Mouse (Mus musculus): Measurements from ENCODE around the gene Ndufb4.

Ndufb4 gene

DNA sequence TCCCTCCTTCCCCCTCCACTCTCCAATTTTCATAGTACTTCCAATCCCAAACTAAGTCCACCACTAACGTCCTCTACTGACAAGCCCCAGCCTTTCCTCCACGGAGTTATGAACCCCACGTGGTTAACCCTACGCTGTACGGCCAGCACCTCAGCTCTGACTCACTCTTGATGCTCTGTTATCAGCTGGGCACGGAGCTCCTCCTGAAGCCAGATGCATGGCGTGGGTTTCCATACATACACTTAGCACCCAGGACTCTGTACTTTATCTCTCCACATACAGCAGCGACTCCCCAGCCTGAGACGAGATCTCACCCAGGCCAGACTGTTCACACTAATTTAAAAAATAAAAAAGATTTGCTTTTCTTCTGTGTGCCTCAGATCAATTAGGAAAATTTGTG, 19.7 kb downstream of the Ndufb4 start:
- DNase-seq, result peak; percentile 50

DNA sequence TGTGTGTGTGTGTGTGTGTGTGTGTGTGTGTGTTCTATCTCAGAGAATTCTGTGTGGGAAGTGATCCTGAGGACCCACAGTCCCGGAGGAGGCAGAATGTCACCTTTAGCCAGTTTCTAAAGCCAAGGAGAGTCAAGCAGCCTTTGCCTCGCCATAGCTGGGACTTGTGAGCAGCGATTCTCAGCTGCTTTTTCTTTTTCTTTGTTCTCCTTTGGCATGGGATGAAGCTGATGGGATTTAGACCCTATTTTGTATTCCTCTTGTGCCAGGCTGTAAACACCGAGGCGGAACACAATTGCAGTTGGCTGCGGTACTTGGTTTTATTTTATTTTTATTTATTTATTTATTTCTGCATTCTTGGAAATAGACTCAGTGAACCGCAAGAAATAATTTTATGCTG, 25.2 kb downstream of the Ndufb4 start:
- DNase-seq, result no peak

DNA sequence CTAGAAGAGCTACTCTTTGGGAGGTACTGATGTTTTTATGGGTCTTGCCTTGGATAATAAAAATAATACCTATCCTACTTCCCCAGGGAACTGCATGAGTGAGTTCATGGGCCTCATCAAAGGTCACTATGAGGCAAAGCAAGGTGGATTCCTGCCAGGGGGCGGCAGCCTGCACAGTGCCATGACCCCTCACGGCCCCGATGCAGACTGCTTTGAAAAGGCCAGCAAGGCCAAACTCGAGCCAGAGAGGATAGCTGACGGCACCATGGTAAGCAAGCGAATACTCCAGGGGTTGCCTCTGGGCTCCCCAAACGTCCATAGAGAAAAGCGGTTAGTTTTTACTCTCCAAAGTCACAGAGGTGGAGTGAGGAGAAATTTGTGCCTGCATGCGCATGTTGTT, 25.9 kb downstream of the Ndufb4 start:
- DNase-seq, result no peak

DNA sequence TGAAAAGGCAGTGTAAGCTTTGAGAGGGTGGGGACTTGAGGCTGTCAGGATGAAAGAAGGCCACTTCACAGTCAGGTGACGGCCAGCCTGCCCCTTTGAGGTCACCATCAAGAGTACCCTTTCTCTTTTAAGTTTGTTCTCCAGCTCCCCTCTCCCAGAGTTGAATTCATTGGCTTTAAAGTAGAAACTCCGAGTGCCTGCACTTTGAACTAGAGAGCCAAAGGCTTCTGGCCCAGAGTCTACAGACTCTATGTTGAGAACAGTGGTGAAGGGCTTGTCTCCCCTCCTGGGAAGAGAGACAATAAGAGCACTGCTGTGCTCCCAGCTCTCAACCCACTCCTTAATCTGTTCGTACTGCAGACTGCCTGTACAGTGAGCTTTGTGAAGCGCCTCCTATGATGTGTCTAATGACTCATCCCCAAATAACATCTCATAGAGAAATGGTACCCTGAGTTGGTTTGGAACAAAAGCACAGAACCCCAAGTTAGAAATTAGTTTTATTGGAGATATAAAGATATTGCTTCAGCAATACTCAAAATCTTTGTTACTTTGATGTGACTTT, 27.8 kb downstream of the Ndufb4 start:
- no peak for DNase-seq

DNA sequence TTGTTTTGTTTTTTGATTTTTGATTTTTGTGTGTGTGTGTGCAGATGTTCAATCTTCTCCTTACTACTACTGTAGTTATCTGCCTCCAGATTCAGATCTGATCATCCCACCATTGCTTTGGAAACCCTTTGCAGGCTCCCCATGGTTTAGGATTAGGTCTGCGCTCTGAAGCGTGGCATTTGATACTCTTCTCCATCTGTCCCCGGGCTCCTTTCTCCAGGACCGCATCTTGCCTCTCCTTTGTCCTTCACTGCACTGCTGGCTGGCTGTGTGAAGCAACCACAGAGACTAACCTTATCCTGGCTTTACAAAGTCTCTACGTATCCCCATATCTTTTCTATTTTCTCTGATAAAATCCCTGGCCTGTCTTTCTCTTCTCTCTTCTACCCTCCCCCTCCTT, 31.3 kb downstream of the Ndufb4 start:
- DNase-seq, result no peak

DNA sequence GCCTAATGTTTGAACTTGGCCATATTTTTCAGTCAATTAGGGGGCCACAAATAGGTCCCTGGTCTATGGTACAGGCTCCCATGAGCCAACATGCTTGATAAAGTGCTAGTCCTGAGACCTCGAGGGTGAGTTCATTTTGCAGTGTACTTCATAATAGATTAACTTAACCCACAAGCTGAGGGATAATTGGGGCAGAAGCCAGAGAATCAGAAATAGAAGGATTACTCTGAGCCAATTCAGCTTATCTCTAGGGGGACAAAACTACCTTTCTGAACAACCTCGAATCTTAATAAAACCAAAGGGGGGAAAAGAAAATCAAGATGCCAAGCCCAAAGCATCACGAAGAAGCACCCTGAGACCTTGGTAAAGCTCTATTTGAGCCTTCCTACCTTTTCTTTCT, 31.9 kb downstream of the Ndufb4 start:
- DNase-seq, result no peak

DNA sequence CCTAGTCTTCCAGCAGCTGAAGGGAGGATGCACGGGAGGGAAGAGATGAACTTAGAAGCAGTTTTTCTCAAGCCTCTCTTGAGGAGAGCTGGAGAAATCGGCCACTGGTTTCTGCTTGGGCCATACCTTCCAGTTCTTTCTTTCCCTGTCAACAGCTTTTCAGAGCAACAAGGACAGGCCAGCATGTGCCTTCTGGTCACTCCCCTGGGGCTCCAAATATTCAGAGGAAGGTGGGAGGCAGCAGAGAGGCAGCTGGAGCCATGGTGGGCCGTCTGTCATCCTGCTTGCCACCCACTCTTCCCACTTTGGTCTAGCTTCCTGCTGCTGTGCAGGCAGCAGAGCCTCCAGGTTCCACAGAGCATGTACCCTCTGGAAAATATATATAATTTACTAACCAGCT, 36.6 kb downstream of the Ndufb4 start:
- DNase-seq, result no peak

DNA sequence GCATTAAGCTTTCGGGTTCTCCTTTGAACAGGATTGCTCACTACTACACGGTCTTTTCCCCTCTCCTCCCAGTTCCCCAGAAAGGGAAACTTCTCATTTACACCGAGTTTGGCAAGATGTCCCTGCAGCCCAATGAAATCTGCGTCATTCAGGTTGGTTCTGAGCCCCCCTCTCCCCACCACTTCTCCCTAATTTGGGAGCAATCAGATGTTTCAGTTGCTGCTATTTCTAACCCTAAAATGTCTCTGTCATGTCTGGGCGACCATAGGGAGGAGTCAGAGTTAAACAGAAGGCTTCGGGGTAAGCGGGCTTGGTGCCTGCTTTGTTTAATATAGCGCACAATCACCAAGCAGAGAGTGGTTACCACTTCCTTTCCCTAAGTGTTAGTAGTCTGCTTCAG, 38.1 kb downstream of the Ndufb4 start:
- DNase-seq, result no peak

DNA sequence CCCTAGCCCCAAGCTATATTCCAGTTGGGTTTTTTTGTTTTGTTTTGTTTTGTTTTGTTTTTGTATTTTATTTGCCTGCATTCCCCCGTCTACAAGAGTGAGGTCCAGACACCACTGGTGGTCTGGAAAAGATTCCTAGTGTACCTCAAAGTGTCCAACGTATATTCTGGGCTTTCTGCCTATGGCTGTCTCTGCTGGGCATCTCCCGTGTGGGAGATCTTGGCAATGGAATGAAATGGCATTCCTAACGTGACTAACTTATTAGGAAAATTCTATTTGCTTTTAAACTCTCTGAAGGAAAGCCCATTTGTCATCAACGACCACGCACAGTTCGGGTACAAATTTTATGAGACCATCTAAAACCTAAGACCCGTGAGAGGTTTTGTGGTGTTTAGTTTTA, 38.8 kb downstream of the Ndufb4 start:
- DNase-seq, result no peak

DNA sequence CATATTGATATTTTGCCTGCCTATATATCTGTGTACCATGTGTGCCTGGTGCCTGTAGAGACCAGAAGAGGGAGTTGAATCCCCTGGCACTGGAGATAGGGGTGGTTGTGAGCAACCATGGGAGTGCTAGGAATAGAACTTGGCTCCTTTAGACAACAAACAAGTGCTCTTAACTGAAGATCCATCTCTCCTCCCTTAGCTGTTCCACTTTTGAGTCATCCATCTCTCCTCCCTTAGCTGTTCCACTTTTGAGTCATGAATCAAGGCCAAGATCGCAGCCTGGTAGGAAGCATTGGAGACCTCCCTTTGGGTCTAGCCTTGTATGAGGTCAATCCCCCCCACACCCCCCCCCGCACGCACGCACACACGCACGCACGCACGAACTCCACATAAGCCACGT, 39.7 kb downstream of the Ndufb4 start:
- DNase-seq, result no peak

DNA sequence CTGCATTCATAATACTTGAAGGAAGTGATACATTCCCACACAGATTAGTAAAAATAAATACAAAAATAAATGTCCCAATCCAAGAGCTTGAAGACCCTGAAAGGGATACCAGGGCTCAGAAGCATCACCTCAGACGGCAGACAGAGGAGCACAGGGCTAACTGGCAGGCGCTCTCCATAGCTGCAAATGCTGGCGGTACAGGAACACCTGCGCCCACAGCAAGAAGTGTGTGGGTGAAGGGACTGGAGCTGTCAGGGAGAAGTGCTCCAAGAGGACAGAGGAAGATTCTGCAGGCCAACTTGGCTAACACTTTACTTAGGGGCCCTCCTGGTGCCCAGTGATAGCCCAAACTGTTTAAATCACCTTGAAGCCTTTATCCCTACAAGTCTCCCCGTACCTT, 42.2 kb downstream of the Ndufb4 start:
- DNase-seq, result no peak

DNA sequence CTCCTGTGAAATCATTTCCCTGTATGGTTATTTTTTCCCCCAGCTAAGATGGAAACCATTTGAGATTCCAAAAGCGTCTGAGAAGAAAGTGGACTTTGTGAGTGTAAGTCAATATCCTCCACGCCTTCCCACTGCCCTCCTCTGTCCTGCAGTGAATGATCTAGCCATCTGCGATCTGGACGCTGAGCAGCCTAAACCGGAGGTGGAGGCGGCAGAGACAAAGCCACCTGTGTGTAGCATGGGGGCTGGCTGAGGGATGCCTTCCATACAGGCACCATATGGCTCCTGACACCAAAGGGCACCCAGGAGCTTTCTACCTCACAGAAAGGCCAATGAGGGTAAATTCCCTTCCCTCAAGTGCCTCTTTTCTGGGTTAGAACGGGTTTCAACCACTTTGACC, 43.2 kb downstream of the Ndufb4 start:
- DNase-seq, result no peak

DNA sequence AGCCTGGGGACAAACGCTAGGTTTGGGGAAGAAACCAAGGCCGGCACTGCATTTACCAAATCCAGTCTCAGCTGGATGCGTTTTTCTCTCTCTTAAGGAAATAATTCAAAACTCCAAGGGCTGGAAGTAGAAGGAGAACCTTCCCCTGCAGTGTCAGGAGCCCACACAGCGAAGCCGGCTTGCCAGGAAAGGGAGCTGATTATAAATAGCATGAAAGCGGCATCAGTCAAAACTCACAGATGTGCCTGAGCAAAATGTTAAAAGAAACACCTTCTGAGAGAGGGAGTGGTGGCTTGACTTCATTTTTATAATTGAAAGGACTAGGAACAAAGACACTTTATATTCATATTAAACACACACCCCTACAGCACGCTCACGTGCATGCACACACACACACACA, 43.9 kb downstream of the Ndufb4 start:
- no peak for DNase-seq

DNA sequence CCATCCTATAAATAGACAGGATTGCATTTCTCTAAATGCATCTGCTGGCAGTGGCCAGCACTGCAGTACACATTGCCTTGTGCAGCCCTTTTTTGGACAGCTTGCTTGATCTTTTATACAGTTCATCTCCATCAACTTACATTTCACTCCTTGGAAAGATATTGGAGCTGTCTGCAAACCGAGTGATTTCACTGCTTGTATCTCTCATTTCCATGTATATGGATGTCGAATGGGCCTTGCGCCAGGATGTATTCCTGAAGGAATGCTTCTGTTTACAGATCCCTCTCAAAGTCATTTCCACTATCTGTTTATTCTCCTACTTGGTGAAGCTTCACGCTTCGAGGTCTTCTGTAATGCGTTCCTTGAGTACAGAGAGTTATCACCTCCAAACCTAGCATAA, 50.0 kb downstream of the Ndufb4 start:
- no peak for DNase-seq

DNA sequence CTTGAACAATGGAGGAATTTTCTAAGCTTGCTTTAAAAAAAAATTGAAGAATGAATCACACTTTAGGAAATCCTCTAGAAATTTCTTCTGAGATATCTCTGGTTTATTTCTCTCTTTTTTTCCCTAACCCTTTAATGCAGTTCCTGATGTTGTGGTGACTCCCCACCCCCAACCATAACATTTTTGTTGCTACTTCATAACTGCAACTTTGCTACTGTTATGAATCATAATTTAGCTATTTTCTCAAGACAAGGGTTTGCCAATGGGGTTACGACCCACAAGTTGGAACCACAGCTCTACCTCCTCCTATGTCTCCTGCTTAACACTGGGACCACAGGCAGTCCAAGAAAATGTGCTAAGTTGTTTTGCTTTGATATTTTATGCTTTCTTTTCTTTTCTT, 50.8 kb downstream of the Ndufb4 start:
- DNase-seq, result no peak

DNA sequence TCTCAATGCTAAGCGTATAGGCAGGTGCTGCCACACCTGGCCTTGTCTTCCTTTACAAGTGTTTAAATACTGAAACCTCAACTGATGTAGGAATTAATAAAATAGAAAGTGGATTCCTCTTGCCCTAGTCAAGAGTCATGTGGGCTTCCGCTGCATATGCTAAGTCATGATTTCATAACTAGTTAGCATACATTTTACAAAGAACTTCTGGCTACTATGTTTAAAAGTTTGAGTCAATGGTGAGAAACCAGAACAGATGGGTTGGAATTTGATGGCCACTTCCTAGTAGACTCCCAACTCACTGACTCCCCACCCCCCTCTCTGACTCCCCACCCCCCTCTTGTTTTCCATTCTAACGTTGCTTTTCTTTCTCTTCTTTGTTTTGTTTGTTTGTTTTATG, 54.9 kb downstream of the Ndufb4 start:
- no peak for DNase-seq

DNA sequence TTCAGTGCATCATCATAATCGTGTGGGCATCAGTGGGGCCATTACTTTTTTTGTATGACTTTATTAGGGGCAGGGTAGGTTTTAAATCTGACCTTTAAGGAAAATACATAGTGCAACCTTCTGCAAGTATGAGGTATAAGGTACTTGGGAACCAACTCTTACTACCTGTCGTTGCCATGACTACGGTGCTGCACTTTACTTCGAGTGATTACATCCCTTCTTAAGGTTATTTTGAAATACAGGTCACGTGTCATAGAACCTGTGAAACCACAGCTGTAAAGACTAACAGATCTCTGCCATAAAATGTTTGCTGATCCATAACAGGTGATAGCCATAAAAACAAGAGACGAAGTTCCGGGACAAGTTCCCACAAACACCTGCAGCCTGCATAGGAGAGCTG, 55.8 kb downstream of the Ndufb4 start:
- DNase-seq, result no peak

DNA sequence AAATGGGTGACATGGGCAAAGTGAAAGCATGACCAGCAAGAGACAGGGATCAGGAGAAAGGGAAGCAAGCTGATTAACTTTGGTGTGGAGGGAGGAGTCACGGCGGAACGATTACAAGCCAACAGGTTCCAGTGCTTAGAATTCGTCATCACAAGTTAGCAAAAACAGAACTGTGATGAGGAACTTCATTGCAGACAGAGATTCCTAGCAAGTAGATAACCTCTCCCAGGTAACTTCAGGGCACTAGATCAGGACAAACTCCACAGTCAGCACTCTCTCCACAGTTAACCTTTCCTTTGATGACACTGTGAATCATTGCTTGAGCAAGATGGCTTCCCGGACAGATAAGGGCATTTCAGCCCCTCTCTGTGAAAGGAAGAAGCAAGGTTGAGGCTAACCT, 56.8 kb downstream of the Ndufb4 start:
- DNase-seq, result no peak
